Mouse (Mus musculus) erythroblast, embryonic 14.5 days (primary cell): ENCODE results near the gene Gtf2h4.

Experiments used
- GATA1 ChIP-seq: IDR thresholded peaks from 2 replicates; pipeline ENCODE4 v1.6.1; 2012; ENCODE audit warnings: low read length, inconsistent platforms, mixed read lengths
- TAL1 ChIP-seq: IDR thresholded peaks from 3 replicates; pipeline ENCODE4 v1.6.1; 2012; ENCODE audit warnings: low read length, inconsistent platforms, mixed read lengths

DNA sequence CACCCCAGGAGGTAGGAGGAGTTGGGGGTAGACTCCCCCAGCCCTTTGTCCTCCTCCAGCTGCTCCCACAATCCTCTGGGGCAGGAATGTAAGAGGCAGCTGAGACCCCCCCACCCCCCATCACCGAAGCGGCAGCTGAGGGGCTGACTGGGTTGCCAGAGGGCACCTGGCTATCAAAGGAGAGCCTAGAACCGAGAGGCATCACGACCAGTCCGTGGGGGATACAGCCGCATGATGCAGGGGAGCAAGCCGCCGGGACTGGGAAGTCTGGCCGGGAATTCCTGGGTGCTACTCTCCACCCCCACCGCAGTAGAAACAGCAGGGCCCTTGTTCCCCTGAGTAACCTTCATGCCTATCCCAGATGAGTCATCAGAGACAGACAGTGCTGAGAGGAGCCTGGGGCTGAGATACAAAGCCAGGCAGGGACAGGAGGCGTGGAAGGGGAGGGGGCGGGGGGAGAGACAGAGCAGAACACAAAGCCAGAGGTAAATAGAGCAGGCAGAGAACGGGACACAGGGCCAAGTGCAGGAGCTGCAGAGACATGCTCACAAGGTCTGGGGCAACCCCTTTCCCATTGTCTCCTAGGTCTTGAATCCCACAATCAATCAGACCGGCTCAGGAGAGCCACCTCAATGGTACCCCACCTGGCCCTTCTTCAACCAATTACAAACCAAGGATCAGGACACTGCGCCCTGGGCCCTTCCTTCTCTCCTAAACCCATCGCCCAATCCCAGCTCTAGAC lies 24.4 kb upstream of the Gtf2h4 start:
- TF ChIP-seq TAL1 (no peak), GATA1 (no peak)
